Mouse (Mus musculus): ENCODE results near the gene 3110009E18Rik. TPM values are rescaled to one million over a fixed set of nuclear protein-coding genes. Genes with fewer than 3 reads are reported as not detected.

The 3110009E18Rik gene
- polyA plus RNA-seq, 1 experiment from 2014 or later, result 10.6 TPM

DNA sequence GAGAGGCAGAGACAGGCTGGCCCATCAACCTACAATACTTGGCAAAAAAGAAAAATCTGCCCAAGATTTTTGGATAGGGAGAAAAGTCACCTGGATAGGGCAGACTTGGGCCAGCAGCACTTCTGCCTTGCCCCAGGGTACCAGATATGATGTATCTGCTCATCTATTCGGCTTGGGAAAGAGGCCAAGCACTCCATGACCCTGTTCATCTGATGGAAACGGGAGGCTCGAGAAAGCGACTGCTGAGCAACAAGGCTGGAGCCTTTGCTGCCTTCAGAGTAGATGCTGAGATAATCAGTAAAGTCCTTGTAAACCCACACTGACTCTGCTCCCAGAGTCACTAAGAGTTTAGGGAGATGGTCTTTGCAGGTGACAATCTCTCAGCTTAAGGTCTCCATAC is 1.6 kb upstream of the 3110009E18Rik start:
- DNase-seq (ENCODE audit: low read depth, low spot score) (no peak), ATAC-seq (no peak)
- POLR2A ChIA-PET, result no interaction called here
- no peak for TF ChIP-seq CTCF (IDR thresholded peaks at IDR 0.05)
- CTCF ChIA-PET, result interaction anchor here (1.4 kb wide), 1 partner anchor 36 kb away, joined by 4 read pairs; no protein-coding TSS in a partner anchor
- H3K27me3 ChIP-seq, result no peaks in the 10 kb centered on the region
- in situ Hi-C loops (cut with MboI; ENCODE audit: low pct_unique_long_range_greater_than_20kb), result no loop called here

DNA sequence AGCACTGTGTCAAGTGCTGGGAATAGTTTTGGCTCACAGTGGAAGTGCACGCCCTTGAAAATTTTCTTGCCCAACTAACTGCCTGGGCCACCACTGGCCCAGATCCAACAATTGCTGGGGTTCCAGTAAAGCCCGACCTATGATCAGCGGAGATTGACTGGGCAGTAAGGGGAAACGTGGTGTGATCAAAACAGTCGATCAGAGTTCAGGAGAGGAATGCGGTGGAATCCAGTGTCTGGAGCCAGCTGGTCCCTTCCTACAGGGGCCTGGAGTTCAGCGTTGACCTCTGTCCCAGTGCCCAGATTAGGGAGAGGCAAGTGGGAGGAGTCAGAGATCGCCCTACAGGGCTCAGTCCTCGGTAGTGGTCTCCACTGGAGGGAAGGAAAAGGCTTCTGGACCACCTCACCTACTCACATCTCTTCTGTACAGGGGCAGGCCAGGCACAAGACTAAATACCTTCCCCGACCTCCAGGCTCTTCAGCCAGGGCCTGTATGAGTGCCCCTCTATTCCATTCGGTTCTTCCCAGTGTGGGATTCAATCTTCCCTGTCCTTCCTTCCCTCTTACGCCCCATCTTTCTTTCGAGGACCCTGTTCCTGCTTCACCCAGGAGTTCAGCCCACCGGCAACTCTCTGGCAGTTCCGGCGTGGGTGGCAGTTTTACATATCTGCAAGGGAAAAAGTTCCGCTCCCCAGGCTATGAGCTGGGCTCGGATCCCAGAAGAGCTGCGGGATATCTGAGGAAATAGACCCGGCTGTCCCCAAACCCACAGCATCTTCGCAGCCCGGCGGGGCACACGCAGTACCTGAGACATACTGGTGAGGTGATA is 632 bp upstream of the 3110009E18Rik start:
- CTCF ChIA-PET, result no interaction called here
- POLR2A ChIA-PET, result interaction anchor here (1.1 kb wide), 1 partner anchor 10 kb away, joined by 5 read pairs; no protein-coding TSS in a partner anchor
- in situ Hi-C loops (cut with MboI; ENCODE audit: low pct_unique_long_range_greater_than_20kb), result no loop called here
- ATAC-seq (peak; percentile 42), DNase-seq (ENCODE audit: low read depth, low spot score) (no peak)
- TF ChIP-seq CTCF (IDR thresholded peaks at IDR 0.05), result no peak
- no peaks in the 10 kb centered on the region for H3K27me3 ChIP-seq

DNA sequence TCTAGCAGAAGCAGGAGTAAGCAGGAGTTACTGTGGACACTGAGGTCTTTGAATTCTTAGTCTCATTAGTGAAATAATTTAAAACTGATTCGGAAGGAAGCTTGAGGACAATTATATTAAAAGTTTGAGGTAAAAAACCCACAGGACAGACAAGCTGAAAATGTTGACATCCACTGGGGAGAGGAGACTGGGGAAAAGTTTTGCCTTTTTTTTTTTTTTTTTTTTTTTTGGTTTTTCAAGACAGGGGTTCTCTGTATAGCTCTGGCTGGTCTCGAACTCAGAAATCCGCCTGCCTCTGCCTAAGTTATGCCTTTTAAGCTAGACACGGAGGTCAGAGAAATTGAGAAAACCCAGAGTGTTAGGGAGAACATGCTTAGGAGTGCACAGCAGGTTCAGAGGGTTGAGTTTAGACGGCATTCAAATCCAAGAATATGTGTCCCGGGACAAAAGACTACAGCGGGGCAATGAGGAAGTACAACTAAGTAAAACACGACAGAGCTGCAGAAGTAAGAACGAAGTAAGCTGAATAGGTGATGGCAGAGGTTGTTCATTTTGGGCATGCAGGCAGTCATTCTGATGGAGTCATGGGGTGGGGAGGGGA is 1.0 kb downstream of the 3110009E18Rik start:
- ATAC-seq (no peak), DNase-seq (ENCODE audit: low read depth, low spot score) (no peak)
- no peaks in the 10 kb centered on the region for H3K27me3 ChIP-seq
- ChIA-PET CTCF (interaction anchor here (1.4 to 1.8 kb wide), 2 partner anchors 13 to 14 kb away, joined by 3 to 6 read pairs; no protein-coding TSS in a partner anchor), POLR2A (no interaction called here)
- TF ChIP-seq CTCF (IDR thresholded peaks at IDR 0.05), result no peak
- in situ Hi-C loops (cut with MboI; ENCODE audit: low pct_unique_long_range_greater_than_20kb), result no loop called here

DNA sequence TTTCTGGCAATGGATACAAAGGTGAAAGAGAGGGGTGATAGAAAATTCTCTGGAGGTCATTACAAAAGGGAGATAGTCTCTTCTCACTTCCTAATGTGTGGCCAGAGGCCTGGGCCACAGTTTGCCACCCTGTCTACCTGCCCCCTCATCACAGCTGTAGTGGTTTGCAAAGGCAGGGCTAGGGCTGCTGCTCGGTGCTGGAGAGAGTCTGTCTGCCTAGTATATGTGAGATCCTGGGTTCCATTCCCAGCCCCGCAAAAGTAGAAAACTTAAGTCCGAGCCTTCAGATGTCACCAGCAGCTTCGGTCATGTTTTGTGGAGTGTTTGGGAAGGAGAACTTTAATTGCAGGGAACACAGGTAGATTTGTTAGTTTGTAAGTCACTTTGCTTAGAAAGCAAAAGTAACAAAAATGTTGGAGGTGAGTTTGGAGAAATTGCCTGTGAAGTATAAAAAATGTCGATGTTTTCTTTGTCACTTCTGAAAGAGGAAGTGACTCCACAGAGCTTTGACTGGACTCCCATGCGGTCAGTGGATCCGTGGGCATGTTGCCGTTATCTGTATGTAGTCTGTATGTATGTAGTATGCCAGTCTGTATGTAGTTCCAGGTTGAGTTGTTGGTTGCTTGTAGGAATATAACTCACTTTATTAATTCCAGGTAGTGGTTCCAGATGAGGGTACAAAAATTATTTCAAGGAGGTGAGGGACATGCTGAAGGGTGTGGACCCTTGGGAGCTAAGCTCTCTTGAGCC is 1.8 kb downstream of the 3110009E18Rik start:
- CTCF ChIA-PET, result interaction anchor here (1.4 to 1.8 kb wide), 2 partner anchors 12 to 14 kb away, joined by 3 to 6 read pairs; no protein-coding TSS in a partner anchor
- no peak for TF ChIP-seq CTCF (IDR thresholded peaks at IDR 0.05)
- POLR2A ChIA-PET, result no interaction called here
- in situ Hi-C loops (cut with MboI; ENCODE audit: low pct_unique_long_range_greater_than_20kb), result no loop called here
- DNase-seq (ENCODE audit: low read depth, low spot score) (no peak), ATAC-seq (no peak)
- H3K27me3 ChIP-seq, result no peaks in the 10 kb centered on the region

DNA sequence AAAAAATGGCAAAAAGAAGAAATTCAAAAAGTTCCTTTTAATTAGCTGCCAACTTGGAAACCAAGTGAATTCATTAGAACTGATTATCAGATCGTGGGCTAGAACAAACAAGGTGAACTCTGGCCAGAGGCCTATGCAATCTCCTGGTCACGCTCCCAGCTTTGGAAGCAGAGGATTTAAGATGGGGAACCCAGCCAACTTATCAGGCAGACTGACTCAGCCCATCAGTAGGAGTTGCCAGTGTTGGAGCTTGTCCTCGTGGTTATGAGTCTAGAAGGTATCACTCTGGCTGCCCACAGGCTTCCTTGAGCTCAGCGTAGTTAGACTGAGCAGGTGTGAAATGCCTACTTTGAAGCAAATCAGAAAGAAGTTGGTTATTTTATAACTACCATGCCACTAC is 3.9 kb downstream of the 3110009E18Rik start:
- ChIA-PET CTCF (interaction anchor here (1.0 to 1.4 kb wide), 2 partner anchors 42 to 93 kb away, joined by 3 read pairs; no protein-coding TSS in a partner anchor), POLR2A (interaction anchor here (1.0 kb wide), 1 partner anchor 12 kb away, joined by 3 read pairs; no protein-coding TSS in a partner anchor)
- no peaks in the 10 kb centered on the region for H3K27me3 ChIP-seq
- no peak for TF ChIP-seq CTCF (IDR thresholded peaks at IDR 0.05)
- in situ Hi-C loops (cut with MboI; ENCODE audit: low pct_unique_long_range_greater_than_20kb), result no loop called here
- no peak for ATAC-seq
- DNase-seq (ENCODE audit: low read depth, low spot score), result peak; percentile 44

DNA sequence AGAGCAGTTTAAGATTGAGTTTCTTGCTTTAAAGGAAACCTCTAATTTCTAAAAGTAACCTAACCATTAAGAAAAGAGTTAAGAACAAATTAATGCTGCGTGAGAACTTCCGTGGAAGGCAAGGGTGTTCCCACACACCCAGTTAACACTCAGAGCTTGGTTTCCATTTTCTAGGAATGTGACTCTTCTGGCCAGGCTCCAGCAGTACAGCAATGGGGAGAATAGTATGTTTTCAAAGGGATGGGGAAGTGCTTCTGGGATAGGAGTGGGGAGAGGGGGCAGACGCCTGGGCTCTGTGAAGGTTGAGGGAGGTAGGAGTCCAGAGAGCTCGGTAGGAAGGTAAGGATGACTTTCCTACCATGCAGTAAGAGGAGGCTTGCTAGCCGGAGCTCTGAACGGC is 4.5 kb downstream of the 3110009E18Rik start:
- ATAC-seq (no peak), DNase-seq (ENCODE audit: low read depth, low spot score) (no peak)
- TF ChIP-seq CTCF (IDR thresholded peaks at IDR 0.05), result no peak
- CTCF ChIA-PET, result interaction anchor here (1.0 to 1.4 kb wide), 2 partner anchors 42 to 94 kb away, joined by 3 read pairs; no protein-coding TSS in a partner anchor
- in situ Hi-C loops (cut with MboI; ENCODE audit: low pct_unique_long_range_greater_than_20kb), result no loop called here
- no peaks in the 10 kb centered on the region for H3K27me3 ChIP-seq
- POLR2A ChIA-PET, result no interaction called here

DNA sequence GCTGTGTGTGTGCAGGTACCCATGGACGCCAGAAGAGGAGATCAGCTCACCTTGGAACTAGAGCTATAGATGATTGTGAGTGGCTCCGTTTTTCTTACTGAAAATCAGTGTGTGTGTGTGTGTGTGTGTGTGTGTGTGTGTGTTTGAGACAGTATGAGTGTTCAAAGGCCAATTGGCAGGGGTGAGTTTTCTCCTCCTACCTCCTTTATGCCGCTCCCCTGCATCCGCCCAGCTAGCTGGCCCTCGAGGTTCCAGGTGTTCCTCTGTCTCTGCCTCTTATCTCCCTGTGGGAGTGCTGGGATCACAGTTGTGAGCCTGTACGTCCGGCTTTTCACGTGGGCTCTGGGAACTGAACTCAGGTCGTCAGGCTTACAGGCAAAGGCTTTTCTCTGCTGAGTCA is 5.3 kb downstream of the 3110009E18Rik start:
- in situ Hi-C loops (cut with MboI; ENCODE audit: low pct_unique_long_range_greater_than_20kb), result no loop called here
- POLR2A ChIA-PET, result interaction anchor here (0.6 kb wide), 2 partner anchors 44 to 288 kb away, joined by 3 read pairs; no protein-coding TSS in a partner anchor
- ATAC-seq, result no peak
- no peaks in the 10 kb centered on the region for H3K27me3 ChIP-seq
- TF ChIP-seq CTCF (IDR thresholded peaks at IDR 0.05), result no peak
- CTCF ChIA-PET, result no interaction called here
- DNase-seq (ENCODE audit: low read depth, low spot score), result no peak

DNA sequence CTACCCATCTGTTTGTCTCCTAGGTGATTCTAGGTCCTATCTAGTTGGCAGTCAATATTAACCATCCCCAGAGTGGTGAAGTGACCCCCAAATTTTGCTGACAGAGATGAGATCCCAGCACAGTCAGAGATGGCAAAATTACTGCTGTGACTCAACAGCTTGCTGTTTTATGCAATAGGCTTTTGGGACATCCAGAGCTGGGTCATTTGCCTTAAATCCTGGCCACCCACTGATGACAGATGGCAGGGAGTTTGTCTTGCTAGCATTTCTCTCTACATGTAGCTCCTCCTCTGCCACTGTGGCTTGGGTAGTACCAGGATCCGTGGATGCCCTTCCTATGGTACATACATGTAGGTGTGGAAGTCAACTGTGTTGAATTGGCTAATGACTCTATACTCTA is 11.4 kb downstream of the 3110009E18Rik start:
- DNase-seq (ENCODE audit: low read depth, low spot score), result no peak

DNA sequence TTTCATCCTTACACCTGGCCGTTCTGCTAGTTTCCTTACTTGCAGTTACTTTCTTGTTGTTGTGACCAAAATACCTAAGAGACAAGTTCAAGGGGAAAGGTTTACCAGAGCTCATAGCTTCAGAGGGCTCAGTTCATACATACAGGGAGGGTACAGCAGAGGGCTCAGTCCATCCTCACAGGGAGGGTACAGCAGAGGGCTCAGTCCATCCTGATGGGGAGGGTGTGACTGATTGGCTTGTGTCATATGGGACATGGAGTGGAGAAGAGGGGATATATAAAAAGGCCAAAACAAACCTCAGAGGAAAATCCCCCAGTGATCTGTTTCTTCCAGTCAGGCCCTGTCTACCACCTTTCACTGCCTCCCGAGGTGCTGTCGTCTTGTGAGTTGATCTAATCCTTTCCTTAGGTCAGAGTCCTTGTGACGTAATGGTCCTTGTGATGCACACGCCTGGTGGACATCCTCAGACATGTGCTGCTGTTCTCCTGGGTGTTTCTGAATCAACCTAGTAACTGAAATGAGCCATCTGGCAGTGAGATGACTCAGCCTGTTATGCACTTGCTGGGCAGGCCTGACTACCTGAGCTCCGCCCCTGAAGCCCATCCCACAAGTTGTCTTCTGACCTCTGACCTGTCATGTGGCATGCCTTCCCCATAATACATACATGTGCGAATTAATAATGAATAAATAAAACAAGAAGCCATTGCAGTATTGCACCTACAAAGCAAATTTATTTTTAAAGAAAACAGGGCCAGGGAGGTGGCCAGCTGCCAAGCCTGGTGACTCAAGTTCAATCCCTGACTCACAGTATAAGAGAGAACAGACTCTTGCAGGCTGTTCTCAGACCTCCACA is 15.2 kb downstream of the 3110009E18Rik start:
- in situ Hi-C loops (cut with MboI; ENCODE audit: low pct_unique_long_range_greater_than_20kb), result no loop called here
- ChIA-PET POLR2A (interaction anchor here (0.7 kb wide), 1 partner anchor 11 kb away, joined by 3 read pairs; no protein-coding TSS in a partner anchor), CTCF (interaction anchor here (0.7 to 1.8 kb wide), 5 partner anchors 8 to 31 kb away, joined by 3 to 7 read pairs (median 3); no protein-coding TSS in a partner anchor)
- TF ChIP-seq CTCF (IDR thresholded peaks at IDR 0.05), result no peak
- DNase-seq (ENCODE audit: low read depth, low spot score) (peak; percentile 75), ATAC-seq (peak; percentile 90)
- no peaks in the 10 kb centered on the region for H3K27me3 ChIP-seq

More for the DNA sequence above, 11.4 kb downstream of the 3110009E18Rik start:
- in situ Hi-C loops (cut with MboI; ENCODE audit: low pct_unique_long_range_greater_than_20kb), result no loop called here
- ChIA-PET CTCF (interaction anchor here (1.2 kb wide), 1 partner anchor 19 kb away, joined by 3 read pairs; no protein-coding TSS in a partner anchor), POLR2A (no interaction called here)
- ATAC-seq, result no peak
- no peaks in the 10 kb centered on the region for H3K27me3 ChIP-seq
- no peak for TF ChIP-seq CTCF (IDR thresholded peaks at IDR 0.05)
